Mouse (Mus musculus): ENCODE results near the gene Bsx.

DNA sequence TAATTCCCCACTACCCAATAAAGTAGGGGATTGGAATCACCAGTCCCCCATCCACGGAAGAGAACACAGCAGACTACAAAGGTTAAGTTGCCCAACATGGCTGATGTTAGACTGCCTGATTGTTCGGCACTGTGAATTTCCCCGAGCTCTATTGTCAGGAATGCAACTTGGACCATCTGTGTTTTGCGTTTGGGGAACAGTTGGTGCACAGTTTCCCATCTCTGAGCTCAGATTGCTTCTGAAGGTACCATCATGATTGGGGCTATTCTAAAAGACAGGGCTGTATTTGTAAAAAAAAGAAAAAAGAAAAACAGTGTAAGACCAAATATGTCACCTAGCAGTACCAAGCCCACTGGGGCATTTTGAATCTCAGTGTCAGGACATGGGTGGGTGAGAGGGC lies 46.6 kb upstream of the Bsx start:
- TF ChIP-seq CTCF (IDR thresholded peaks at IDR 0.05; ENCODE audit: control insufficient read depth, insufficient read depth, low read length) (no peak), POLR2A (IDR thresholded peaks at IDR 0.05; ENCODE audit: borderline replicate concordance, control insufficient read depth, low read depth, low read length) (no peak)

All from bone marrow, adult 2 months (tissue).